21 mouse cellular contexts compared by ENCODE assay signal in genomic region chr6:32373931-32374361, GRCm38 (mm10).
A peak's percentile ranks its signal among the peaks of the same experiment; 100 is the strongest.
DNase-seq lines count a peak whose midpoint lies in the region; ATAC-seq lines count a peak whose summit lies in the region.
"Had no signal": no experiment of that assay in that cellular context is flagged by ENCODE, and none has a peak within 500 bp of the region (broad histone marks: within the 10 kb centered on the region; RNA-seq: fewer than 3 reads in every experiment).

No protein-coding gene starts in this region.

- DNase-seq in frontal cortex, postnatal 10 days (ENCODE audit: low spot score in 2 of 2), result peak; percentile 27 to 32
- no peak for DNase-seq in frontal cortex, postnatal 36 days (ENCODE audit: low spot score in 2 of 2)
- peak; percentile 78 for DNase-seq in midbrain, embryonic 11.5 days (ENCODE audit: low spot score, missing footprints)
- DNase-seq in brain, embryonic 18.5 days (ENCODE audit: low read depth, low spot score), result peak; percentile 62
- peak; percentile 54 to 56 for DNase-seq in layer of hippocampus, postnatal 10 days (ENCODE audit: low spot score in 2 of 2)
- no peak for DNase-seq in ovary, postnatal 14 days (ENCODE audit: low spot score)
- no peak for DNase-seq in heart, postnatal 14 days
- DNase-seq: cerebellum, postnatal 14 days; heart, postnatal 10 days; kidney, postnatal 4 days; liver, embryonic 13.5 days; lung, embryonic 14.5 days; lung, postnatal 36 days; thymus, postnatal 25 days had no signal

- no peaks in the 10 kb centered on the region for H3K4me1 ChIP-seq in midbrain, embryonic 11.5 days (ENCODE audit: control insufficient read depth, insufficient read depth, low read length)
- peaks cover 22% of the 10 kb centered on the region for H3K4me1 ChIP-seq in midbrain, embryonic 15.5 days
- H3K4me1 ChIP-seq: kidney, embryonic 15.5 days; liver, embryonic 13.5 days had no signal

- H3K36me3 ChIP-seq in midbrain, embryonic 11.5 days (ENCODE audit: control insufficient read depth, insufficient read depth, low read length), result no peaks in the 10 kb centered on the region
- H3K36me3 ChIP-seq in midbrain, embryonic 15.5 days (replicated peaks), result no peaks in the 10 kb centered on the region
- H3K36me3 ChIP-seq: embryonic facial prominence, embryonic 13.5 days; kidney, embryonic 15.5 days; limb, embryonic 13.5 days; liver, embryonic 13.5 days had no signal

- H3K4me3 ChIP-seq in midbrain, embryonic 11.5 days (ENCODE audit: low read depth, low read length), result no peak overlapping the region
- no peak overlapping the region for H3K4me3 ChIP-seq in midbrain, embryonic 15.5 days
- H3K4me3 ChIP-seq: embryonic facial prominence, embryonic 13.5 days; kidney, embryonic 15.5 days; limb, embryonic 13.5 days; liver, embryonic 13.5 days had no signal

- intact Hi-C loops in heart, postnatal 14 days (cut with DNase I), result no loop called here

- WGBS in midbrain, embryonic 11.5 days, result 89% methylated on average over 8 of the region's 8 CpGs
- 81% methylated on average over 8 of the region's 8 CpGs for WGBS in midbrain, embryonic 15.5 days

- H3K4me2 ChIP-seq in midbrain, embryonic 11.5 days, result no peak overlapping the region
- H3K4me2 ChIP-seq in midbrain, embryonic 15.5 days, result no peak overlapping the region
- H3K4me2 ChIP-seq: embryonic facial prominence, embryonic 13.5 days; heart, embryonic 11.5 days; kidney, embryonic 15.5 days; limb, embryonic 13.5 days; liver, embryonic 13.5 days; lung, embryonic 14.5 days had no signal

- H3K27ac ChIP-seq in midbrain, embryonic 11.5 days (ENCODE audit: low read depth, low read length), result no peak overlapping the region
- H3K27ac ChIP-seq in midbrain, embryonic 15.5 days, result no peak overlapping the region
- H3K27ac ChIP-seq: embryonic facial prominence, embryonic 13.5 days; kidney, embryonic 15.5 days; limb, embryonic 13.5 days; liver, embryonic 13.5 days had no signal

- no peaks in the 10 kb centered on the region for H3K9me3 ChIP-seq in midbrain, embryonic 11.5 days (ENCODE audit: control insufficient read depth, low read length)
- no peaks in the 10 kb centered on the region for H3K9me3 ChIP-seq in midbrain, embryonic 15.5 days
- H3K9me3 ChIP-seq: embryonic facial prominence, embryonic 13.5 days; kidney, embryonic 15.5 days; limb, embryonic 13.5 days; liver, embryonic 13.5 days had no signal

- no peaks in the 10 kb centered on the region for H3K27me3 ChIP-seq in midbrain, embryonic 11.5 days (ENCODE audit: control insufficient read depth, insufficient read depth, low read length)
- H3K27me3 ChIP-seq in midbrain, embryonic 15.5 days (replicated peaks), result no peaks in the 10 kb centered on the region
- H3K27me3 ChIP-seq: kidney, embryonic 15.5 days; liver, embryonic 13.5 days had no signal

- ATAC-seq in midbrain, embryonic 11.5 days (ENCODE audit: low FRiP score), result no peak
- ATAC-seq in midbrain, embryonic 15.5 days (replicated peaks), result no peak
- ATAC-seq: hindbrain, embryonic 16.5 days; intestine, embryonic 16.5 days had no signal

- H3K9ac ChIP-seq in midbrain, embryonic 11.5 days (ENCODE audit: low read length), result no peak overlapping the region
- no peak overlapping the region for H3K9ac ChIP-seq in midbrain, embryonic 15.5 days
- H3K9ac ChIP-seq: embryonic facial prominence, embryonic 13.5 days; kidney, embryonic 15.5 days; limb, embryonic 13.5 days; liver, embryonic 13.5 days; lung, embryonic 14.5 days had no signal

Comparison
In these comparisons a context has a peak if more than half of its experiments do, and no peak if none do; other contexts are left out.
1. DNase-seq: peak in frontal cortex, postnatal 10 days (2 of 2), midbrain, embryonic 11.5 days (single experiment), brain, embryonic 18.5 days (single experiment) and layer of hippocampus, postnatal 10 days (2 of 2); none in frontal cortex, postnatal 36 days (0 of 2), ovary, postnatal 14 days (single experiment) and heart, postnatal 14 days (0 of 2).